Mouse (Mus musculus): Measurements from ENCODE around the gene Catip.

Catip gene

DNA sequence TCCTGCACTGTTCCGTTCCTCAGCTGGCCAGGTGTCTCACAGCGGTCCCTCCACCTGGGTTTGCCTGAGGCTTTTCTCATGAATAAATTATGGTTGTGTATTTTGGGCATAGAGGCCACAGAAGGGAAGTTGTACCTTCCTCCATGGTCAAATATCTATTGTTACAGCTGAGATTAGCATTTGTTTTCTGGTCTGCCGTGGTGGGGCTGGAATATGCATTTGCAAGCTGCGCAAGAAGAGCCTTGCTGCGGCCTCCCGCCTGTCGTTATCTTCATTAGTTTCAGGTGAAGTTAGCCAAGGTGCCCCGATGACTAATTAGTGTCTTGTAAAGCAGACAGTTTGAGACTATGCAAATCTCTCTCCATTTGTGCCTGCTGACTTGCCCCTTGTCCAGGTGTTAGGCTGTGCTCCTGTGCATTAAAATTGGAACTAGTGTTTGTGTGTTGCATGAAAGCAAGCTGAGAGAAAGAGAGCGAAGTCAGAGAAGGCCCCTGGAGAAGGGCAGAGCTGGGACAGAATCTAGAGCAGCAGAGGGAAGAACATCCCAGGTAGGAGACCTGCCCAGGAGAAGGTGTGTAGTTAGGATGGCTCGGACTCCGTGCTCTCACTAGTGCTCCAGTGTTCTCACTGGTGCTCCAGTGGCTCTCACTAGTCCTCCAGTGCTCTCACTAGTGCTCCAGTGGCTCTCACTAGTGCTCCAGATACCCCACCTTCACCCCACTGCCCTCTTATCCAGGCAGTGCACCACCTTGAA, 17.6 kb upstream of the Catip start:
- no peak for DNase-seq

DNA sequence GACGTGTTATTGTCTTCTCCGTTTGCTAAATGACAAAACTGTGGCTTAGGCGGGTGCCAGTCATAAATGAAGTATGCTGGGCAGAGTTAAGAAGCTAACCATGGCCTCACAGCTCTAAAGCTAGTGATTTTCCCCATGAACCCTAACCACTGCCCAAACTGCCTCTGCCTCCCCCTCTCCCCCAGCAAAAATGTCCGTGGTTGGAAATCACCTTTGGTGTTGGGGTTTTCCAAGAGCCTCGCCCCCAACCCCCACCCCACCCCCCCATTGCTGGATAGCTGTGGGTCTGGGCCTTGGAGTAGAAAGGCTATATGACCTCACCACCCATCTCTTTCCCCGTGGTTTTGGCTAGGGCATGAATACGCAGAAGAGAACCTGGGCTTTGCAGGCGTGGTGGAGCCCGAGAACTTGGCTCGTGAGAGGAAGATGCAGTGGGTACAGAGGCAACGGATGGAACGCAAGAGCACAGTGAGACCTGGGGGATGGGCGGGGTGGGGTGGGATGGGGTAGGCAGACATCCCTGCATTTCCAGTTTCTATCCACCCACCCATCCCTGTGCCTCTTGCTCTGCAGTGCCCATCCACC, 10.6 kb upstream of the Catip start:
- no peak for DNase-seq

GRCm38 (mm10) chr1:74352532-74353096, 9.3 kb upstream of the Catip start:
- DNase-seq = no peak

- no peak for DNase-seq
These were observed 8.3 kb upstream of the Catip start for GRCm38 (mm10) chr1:74353453-74354229.

GRCm38 (mm10) chr1:74357531-74357930, 4.4 kb upstream of the Catip start:
- no peak for DNase-seq

GRCm38 (mm10) chr1:74359952-74360517, 1.9 kb upstream of the Catip start:
- no peak for DNase-seq

DNA sequence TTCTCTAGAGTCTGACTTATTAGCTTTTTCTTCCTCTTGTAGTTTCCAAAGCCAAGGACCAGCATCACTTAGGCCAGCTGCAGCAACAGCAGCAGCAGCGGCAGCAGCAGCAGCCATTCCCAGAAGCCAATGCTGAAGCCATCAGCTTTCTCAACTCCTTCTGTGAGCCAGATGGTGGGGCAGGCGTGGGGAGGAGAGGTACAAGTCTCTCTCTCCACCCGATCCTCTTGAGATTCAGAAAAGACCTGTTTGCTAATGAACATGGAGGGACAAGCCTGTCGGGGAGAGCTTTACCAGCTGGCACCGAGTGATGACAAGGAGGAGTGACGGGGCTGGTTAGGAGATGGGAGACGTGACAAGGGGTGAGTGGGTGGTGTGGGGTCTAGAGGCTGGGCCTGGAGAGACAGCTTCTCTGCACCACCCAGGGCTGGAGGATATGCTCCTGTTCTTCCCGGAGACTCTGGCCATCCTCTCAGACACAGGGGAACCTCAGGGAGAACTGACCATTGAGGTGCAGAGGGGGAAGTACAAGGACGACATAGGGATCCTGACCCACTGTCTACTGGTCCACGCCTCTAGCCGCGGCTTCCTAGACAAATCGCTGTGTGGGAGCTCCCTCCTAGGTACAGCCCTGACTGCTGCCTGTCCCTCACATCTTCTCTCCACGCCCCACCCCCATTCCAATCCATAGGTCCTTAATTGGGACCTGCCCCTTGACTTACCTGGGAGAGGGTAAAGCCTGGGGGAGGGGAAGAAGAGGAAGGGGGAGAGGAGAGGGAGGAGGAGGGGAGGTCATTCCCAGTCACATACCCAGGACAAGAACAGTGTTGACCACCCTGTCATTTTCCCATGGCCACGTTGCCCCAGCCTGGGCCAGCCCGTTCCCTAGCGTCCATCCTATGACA, 669 bp downstream of the Catip start:
- no peak for DNase-seq

DNA sequence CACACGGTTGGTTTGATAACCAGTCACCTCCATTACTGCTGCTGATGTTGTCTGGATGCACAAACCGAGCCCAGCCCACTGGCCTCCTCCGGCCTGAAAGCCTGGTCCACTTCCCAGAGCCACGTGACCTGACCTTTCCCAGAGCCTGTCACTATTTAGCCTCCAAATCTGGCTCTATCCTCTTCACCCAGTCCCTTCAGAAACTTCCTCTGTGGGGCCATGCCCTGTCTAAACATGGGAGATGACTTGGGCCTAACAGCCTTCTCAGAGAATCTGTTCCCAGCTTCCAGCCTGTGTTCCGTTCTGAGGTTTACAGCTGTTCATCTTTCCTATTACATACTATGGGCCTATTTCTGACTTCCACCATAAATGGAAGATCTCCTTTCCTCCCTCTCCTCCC, 1.5 kb downstream of the Catip start:
- DNase-seq = no peak

GRCm38 (mm10) chr1:74364270-74364669, 2.4 kb downstream of the Catip start:
- no peak for DNase-seq

DNA sequence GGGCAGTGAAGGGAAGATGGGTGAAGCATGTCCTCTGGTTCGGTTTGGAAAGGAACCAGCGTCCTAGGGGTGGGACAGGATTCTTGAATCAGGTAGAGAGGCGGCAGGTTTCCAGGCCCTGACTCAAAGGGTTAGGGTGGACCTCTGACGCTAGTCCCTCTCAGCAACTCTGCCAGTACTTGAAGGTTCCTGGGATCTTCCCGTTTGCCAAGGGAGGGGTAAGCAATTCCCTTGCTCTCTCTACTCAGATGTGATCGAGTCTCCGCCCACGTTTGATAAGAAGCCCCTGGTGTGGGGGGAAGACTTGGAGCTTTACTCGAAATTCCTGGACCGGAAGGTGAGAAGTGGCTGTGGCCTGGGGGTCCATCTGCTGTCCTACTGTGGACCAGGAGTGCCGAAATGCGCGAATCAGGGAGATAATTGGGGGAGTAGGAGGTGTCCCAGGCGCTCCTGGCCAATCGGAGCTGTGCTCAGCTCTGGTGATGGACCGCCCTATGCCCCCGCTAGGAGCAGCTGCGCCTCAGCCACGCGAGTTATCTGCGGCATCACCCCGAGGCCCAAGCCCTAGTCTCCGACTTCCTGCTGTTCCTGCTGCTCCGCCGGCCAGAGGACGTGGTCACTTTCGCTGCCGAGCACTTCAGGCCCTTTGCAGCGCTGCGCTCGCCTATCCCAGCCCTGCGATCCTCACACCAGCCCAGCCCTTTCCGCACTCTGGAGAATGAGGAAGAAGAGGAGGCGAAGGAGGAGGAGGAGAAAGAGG, 6.2 kb downstream of the Catip start:
- DNase-seq = no peak

- DNase-seq = no peak
These were observed 8.1 kb downstream of the Catip start for GRCm38 (mm10) chr1:74370040-74370439.

- DNase-seq = no peak
These were observed 11.5 kb downstream of the Catip start for GRCm38 (mm10) chr1:74373372-74373771.

- no peak for DNase-seq
These were observed 13.1 kb downstream of the Catip start, which contains the start of gene Slc11a1 for GRCm38 (mm10) chr1:74374980-74375379. Slc11a1 (plus strand) TSS chr1:74375195.

DNA sequence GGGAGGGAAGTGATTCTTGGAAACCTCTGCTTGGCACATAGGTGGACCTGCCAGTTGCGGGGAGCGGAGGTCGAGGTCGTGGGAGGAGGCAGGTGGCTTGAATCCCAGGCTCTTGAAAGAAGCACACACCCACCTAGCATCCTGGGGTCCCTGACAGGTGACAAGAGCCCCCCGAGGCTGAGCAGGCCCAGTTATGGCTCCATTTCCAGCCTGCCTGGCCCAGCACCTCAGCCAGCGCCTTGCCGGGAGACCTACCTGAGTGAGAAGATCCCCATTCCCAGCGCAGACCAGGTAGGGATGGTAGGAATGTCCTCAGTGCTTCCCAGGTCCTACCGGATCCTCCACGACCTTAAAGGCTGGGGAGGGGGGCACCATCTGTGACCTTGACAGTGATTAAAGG, 13.7 kb downstream of the Catip start:
- DNase-seq = no peak

- DNase-seq = no peak
These were observed 14.5 kb downstream of the Catip start for GRCm38 (mm10) chr1:74376396-74376795.

DNA sequence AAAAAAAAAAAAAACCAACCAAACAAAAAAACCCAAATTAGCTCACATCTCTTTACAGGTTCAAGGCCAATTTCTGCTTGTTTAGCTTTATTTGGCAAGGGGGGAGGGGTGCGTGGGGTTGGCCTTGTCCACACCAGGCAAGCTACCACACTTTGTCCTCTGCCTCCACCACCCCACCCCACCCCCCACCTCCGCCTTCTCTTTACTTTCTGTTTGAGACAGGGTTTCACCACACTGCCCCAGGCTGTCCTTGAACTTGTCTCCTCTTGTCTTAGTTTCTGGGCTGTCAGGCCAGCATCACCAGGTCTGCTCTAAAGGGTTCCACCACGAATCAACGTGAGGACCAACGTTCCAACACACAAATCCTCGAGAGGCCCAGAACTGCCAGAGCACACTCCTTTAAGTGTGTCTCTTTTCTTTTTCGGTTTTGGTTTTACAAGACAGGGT, 17.2 kb downstream of the Catip start:
- no peak for DNase-seq

- DNase-seq = no peak
These were observed 18.6 kb downstream of the Catip start for GRCm38 (mm10) chr1:74380484-74380883.

DNA sequence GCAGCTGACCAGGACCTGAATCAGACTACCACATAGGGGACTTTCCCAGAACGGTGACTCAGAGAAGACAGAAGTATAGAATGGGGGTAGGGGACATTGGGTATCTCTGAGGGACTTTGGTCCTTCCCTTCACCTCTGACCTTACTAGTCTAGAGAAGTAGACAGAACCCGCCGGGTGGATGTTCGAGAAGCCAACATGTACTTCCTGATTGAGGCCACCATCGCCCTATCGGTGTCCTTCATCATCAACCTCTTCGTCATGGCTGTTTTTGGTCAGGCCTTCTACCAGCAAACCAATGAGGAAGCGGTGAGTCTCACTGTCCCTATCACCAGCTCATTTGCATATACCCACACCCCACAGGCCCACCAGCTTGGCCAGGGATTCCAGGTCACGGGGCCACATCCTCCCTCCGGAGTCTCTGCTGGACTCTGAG, 19.7 kb downstream of the Catip start:
- DNase-seq = no peak

DNA sequence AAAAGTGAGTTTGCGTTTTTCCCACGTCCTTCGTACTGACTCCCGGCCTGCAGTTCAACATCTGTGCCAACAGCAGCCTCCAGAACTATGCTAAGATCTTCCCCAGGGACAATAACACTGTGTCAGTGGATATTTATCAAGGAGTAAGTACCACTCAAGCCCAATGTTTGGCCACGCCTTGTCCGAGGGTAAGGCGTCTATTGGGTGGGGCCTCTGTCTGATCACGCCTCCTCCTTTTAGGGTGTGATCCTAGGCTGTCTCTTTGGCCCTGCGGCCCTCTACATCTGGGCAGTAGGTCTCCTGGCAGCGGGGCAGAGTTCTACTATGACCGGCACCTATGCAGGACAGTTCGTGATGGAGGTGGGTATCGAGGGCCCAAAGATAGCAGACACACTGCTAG, 21.5 kb downstream of the Catip start:
- no peak for DNase-seq

DNA sequence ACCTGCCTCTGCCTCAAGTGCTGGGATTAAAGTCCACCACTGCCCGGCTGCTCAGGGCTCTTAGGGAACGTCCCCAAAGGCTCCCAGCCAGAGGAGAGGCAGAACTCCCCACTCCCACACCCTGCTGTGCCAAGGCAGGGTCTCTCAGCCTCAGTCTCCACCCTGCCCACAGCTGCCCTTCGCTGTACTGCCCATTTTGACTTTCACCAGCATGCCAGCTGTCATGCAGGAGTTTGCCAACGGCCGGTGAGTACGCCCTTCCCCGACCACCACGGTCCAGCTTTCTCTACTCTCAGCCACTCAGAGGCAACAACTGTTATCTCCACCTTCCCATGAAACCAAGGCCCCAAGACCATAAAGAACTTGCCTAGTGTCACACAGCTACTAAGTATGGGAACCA, 22.6 kb downstream of the Catip start:
- DNase-seq = no peak

DNA sequence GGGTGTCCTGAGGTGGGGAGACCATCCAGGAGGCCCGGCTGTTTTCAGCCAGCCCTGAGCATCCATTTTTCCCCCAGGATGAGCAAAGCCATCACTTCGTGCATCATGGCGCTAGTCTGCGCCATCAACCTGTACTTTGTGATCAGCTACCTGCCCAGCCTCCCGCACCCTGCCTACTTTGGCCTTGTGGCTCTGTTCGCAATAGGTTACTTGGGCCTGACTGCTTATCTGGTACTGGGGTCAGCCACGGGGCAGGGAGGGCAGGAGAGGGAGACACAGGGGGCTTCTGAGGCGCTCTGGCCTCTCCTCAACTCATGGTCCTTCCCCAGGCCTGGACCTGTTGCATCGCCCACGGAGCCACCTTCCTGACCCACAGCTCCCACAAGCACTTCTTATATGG, 23.2 kb downstream of the Catip start:
- no peak for DNase-seq
